Mouse (Mus musculus) right cerebral cortex, postnatal 25 days (tissue): ENCODE data around the gene Tedc2.
A peak's percentile ranks its signal among the peaks of the same experiment; 100 is the strongest.

Source experiments
- DNase-seq: peaks from one replicate; pipeline ENCODE4 v3.0.0; 2022

The Tedc2 gene

DNA sequence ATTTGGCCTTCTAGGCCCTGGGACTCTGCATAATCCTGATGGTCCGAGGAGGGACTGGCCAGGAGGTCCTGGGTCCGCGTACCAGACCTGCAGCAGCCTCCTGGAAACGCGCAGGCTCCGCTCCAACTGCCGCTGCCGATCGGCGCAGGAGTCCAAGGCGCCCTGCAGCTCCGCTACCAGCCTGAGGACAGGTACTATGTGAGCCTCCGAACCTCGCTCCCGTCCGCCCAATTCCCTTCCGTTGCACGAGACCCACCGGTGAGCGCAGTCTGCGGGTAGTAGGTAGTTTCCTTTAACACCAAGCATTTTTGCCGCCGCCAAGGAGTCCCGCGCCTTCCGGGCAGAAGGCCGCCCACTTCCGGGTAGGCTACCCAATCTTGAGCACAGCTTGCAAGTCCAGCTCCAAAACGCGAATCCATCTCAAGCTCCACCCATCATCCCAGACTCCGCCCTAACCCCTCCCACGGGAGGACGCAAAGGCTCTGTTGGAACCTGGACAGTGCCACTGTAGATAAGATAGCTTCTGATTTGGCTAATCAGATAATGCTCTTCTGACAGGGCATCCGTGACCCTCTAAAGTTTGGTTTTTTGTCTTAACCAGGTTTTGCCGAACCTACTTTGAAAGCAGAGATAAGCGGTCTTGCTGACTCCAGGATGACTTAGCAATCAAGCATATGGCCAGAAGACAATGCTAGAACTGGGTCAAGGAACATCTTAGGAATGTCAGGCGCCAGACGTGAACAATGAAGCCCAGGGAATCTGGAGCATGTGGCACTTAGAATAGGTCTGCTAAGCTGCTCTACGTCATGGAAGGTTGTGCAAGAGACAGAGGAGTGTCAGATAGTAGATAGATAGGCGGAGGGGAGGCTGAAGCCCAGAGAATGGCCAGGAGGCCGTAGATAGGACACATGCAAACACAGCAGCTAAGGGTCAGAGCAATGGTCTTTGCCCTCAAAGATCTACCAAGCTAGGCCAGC is at the start of gene Tedc2:
Tedc2 (minus strand) TSS at position 417 of the 977 bp plus-strand sequence.
- peak; percentile 91 for DNase-seq

DNA sequence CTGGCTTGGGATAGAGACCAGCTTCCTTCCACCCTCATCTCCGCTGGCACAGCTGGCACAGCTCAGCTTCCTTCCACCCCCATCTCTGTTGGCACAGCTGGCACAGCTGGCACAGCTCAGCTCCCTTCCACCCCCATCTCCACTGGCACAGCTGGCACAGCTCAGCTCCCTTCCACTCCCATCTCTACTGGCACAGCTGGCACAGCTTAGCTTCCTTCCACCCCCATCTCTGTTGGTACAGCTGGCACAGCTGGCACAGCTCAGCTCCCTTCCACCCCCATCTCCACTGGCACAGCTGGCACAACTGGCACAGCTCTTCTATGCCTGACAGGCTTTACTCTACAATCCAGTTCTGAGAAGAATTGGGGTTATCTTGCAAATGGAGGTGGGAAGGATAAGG is 46.5 kb upstream of the Tedc2 start:
- no peak for DNase-seq

DNA sequence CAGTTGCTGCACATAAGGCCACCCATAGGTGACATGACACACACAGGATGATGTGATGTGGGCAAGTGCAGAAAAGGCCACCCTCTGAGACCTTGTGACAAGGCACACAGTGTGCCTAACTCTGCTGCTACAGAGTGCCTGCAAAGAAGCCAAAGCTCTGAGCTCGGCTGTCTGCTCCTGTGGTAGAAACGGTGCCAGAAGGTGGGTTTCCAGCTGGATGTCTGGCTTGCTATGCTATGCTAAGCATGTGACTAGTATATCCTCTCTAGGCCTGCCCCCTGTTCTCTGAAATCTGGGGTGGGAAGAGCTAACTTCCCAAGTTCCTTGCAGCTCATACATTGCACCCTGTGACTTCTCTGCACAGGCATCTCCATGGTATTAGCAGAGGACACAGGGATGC is 44.1 kb upstream of the Tedc2 start:
- DNase-seq, result no peak

DNA sequence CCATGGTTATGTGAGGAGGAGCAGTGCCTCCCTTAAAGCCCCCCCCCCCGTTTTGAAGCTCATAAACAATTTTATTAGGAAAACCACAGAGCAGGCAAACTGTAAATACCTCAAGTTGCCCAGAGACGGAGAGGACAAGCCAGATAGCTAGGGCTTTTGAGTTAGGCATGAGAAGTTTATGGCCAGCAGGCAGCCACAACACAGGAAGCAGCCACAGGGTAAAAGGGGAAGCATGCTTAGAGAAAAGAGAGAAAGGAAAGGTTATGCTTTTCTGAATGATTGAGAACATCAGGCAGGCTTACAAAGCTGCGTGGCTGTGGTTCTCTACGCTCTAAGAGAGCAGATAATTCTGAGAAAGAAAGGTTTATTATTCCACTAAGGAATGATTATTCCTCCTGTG is 39.9 kb upstream of the Tedc2 start:
- DNase-seq, result no peak

DNA sequence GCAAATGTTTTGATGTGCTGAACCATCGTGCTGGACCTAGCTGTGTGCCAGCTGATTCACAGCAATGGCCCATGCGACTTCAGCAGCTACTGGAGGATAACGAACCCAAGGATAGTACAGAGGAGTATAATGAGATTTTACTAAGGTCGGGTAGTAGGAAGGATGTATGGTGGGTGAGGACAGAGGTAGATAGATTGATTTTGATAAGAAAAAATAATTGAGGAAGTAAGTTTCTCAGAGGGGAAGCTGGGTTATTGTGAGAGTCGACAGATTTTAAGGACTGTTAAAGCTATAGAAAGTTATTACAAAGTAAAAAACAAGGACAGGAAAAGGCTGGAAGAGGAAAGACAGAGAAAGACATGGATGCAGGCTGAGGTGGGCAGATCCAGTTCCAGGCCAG is 39.1 kb upstream of the Tedc2 start:
- no peak for DNase-seq

DNA sequence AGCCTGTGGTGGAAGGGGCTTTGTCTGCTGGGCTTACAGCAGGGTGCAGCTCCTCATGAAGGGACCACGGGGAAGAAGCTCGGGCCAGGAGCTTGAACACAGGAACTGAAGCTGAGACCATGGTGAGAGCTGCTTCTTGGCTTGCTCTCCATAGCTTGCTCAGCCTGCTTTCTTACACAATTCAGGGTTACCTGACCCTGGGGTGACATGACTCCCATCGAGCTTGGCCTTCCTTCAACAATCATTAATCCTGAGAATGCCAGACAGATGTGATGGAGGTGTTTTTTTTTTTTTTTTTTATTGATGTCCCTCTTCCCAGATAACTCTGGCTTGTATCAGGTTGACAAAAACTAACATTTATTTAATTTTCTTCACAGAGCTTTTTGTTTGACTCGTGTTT is 38.3 kb upstream of the Tedc2 start:
- DNase-seq, result no peak

DNA sequence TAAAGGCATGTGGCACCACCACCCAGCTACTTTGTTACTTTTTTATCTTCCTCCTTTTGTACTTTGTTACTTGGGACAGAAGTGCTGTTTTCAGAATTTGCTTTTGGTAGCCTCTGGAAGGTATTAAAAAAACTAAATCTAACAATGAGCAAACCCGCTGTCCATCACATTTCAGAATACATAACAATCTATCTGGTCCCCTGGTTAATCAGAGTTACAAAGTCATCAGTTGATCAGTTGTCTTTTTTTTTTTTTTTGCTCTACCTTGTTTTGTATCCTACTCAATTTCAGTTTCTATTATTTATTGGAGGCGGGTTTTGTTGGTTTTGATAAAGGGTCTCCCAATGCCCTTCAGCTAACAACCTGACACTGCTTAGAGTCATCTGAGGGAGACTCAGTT is 31.7 kb upstream of the Tedc2 start:
- DNase-seq, result no peak

DNA sequence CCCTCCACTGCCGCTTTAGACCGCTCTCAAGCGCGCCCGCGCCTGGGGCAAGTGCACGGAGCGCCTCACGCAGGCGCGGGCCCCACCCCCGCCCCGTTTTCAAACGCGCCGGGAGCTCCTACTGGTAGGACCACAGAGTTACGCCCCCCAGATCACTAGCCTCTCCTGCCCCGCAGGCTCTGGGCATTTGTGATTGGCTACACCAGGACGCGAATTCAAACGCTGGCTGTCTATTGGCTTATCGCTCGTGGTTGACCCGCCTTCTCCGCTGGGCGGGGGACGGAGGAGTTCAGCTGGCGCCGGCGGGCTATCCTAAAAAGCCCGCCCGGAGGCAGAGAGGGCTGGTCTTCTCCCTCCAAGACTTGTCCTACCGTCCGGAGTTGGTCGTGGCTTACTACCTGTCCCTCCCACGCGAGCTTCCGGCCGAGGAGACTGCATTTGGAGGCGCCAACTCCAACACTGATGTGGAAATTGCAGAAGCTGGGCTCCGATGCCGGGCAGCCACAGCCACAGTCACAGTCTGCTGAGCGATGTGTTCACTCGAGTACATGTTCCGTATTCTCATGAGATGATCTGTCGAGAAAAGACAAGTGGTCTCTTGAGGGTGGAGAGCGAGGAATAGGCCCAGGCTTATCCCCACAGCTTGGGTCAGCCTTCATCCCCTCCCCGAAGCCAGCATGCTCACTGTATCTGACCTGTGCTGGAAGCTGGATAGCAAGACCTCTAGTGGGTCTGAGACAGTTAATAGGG is 30.8 kb upstream of the Tedc2 start, which contains the start of gene Ccnf:
Ccnf (minus strand) TSS at position 165 of the 750 bp plus-strand sequence.
- DNase-seq, result peak; percentile 97

DNA sequence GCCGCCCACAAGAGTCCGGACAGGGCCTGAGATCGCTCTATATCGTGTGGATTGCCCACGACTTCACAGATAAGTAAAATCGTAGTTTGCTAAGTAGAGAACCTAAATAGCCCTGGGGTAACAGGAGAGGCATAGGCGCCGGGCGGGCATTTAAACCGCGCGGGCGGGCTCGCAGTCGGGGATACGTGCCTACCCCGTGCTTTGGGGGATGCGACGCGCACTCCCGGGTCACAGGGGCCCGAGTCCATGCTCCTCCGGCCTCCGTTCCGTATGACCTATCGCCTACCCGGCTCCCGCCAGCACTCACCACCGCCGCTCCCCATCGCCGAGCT is 30.3 kb upstream of the Tedc2 start:
- no peak for DNase-seq

DNA sequence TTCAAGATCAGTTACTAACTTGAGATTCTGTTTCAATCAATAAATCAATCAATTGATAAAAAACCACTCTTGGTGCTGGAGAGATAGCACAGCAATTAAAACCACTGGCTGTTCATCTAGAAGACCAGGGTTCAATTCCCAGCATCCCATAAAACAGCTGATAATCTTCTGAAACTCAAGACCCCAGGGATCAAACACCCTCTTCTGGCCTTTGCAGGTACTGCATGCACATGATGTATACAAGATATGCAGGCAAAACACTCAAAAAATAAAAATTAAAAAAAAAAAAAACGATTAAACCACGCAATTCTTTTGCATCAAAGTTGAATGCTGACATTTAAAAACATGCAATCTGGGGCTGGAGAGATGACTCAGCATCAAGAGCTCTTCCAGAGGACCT is 28.0 kb upstream of the Tedc2 start:
- DNase-seq, result no peak

DNA sequence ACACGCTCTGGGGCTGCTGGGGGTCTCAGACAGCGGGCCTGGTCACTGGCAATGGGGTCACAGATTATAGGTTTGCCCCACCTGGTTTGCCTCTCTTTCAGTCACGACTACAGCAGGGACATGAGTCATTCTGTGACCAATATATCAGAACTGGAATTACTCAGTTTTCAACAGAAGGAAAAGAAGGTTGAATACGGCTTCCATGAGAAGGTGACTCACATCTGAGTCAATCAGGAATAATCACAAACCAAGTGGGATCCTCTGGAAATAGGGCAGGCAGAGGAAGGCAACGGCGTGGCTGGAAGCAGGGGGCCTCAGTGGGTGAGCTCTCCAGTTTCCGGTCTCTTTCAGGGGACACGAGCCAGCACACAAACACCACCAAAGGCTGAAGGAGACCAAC is 23.4 kb upstream of the Tedc2 start:
- peak; percentile 37 for DNase-seq

DNA sequence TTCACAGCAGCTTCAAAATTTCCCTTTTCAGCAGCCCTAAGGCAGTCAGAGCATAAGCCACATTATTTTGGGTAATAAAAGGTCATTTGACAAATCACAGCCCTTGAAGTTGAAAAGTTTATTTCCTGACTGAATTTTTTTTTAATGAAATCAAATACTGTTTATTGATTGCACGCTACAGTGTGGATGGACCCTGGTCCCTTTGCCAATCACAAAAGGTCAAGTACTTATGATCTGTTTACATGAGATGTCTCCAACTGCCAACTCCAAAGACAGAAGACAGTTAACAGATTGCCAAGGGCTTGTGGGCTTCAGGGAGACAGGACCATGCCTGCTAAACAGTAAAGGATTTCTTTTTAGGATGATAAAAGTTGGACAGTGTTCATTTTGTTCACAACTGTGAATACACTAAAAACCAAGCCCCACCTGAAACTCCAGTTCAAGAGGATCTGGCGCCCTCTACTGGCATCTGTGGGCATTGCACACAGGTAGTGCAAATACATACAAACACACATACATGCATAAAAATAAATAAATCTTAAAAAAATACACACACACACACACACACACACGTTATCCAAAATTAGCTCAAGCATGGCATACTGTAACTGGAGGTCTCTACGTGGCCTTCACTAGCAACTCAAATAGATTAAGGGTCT is 22.8 kb upstream of the Tedc2 start:
- no peak for DNase-seq

DNA sequence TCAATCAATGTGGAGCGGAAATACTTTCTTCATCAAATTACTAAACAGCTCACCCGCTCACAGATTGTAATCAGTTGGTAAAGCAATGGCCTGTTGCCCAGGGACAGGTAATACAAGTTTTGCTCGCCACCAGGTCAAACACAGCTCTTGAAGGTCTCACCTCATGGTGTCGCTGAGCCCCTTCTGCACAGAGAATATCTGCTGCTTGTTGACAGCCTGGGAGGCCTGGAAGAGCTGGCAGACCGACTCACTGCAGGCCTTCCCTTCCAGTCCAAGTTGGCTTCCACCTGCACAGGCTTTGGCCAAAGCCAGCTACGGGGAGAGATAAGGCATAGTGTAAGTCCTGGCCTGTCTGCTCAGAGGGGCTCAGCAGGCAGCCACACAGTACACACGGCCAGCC is 16.3 kb upstream of the Tedc2 start:
- no peak for DNase-seq

DNA sequence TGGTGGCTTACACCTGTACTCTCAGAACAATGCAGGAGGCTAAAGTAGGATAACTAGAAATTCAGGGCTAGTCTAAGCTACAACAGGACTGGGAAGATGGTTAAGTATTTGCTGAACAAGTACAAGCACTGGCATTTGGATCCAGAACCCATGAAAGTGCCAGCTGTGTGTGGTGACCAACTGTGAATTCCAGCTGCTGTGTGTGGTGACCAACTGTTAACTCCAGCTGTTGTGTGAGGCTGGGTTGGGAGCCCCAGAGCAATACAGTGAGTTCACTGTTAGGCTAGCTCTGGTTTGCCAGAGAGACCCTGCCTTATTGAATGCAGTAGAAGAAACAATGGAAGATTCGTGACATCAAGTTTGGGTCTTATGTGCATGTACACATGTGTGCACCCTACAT is 15.8 kb upstream of the Tedc2 start:
- no peak for DNase-seq

DNA sequence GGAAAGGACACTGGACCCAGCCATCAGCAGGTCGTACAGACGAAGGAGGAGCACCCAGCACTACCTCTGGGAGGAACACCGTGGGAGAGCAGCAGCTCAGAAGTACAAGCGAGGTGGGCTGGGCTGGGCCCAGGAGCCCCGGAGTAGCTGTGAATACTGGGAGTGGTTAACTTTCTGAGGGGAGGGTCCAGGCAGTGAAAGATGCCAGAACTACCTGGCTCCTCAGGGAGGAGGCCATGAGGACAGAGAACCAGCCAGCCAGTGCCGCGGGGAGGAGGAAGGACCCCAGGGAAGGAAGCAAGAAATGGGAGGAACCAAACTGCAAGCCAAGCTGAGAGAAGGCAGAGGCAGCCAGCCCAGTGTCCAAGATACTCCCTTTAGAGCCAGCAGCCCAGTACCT is 7.3 kb upstream of the Tedc2 start:
- DNase-seq, result no peak

DNA sequence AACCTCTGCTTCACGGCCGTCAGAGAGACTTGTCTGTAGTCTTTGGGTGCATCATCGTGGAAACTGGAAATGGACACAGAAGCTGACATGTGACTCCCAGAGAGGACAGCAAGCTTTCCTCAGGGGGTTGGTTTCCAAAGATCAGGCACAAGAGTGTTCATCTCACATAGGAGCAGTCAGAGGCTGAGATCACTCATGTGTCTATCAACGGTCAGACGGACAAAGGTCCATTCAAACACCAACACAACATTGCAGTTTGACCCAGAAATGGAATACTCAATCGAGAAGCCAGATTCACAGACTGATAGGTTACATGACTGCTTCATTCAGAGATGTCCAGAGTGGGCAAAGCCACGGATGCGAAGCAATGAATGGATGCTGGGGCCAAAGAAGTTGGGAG is 6.1 kb upstream of the Tedc2 start:
- DNase-seq, result no peak

DNA sequence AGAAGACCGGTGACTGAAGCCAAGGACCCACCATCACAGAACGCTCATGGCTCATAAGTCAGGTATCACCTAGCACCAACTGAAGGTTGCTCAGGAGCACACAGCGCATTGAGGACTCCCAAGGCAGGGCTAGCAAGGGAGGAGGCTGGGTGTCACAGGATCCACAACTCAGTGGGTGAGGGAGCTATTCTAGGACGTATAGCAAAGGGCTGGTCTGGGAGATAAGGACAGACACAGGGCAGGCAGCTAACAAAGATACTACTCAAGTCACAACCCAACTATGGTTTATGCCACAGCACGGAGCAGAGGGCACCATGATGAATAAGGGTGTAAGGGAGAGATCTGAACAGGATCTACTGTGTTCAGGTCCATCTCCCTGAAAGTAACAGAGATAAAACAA is 5.2 kb upstream of the Tedc2 start:
- no peak for DNase-seq

DNA sequence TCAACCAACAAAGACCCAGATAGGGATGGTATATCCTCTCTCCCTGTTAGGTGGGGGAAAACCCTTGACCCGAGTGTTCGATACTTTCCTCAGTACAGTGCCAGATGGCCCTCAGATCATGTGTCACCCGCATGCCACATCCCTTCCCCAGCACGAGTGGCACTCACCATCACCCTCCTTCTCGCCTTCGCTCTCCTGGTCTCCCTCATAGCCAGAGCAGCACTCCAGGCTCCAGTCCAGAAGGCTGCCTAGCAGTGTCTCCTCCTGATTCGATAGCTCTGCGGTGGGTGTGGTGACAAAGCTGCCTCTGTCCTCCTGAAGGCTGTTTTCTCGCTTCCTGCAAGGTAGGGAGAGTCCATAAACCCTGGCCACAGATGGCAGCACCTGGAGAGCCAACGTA is 4.1 kb upstream of the Tedc2 start:
- no peak for DNase-seq

DNA sequence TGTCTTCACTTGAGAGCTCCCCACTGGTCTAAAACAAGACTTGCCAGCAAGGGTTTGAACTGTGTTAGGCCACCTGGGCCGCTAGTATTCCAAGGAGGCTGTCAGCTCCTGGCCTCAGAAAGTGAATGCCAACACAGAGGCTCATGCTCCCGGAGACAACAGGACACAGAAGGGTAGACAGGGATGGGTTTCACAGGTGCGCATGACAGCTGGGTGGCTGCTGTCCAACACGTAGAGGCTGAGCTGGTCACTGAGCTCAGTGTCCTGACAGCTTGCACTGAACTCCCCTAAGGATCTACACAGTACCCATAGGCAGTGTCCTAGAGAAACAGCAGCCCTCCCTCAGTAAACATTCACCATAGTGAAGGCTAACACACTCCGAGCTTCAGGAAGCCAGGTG is 2.9 kb upstream of the Tedc2 start:
- no peak for DNase-seq

DNA sequence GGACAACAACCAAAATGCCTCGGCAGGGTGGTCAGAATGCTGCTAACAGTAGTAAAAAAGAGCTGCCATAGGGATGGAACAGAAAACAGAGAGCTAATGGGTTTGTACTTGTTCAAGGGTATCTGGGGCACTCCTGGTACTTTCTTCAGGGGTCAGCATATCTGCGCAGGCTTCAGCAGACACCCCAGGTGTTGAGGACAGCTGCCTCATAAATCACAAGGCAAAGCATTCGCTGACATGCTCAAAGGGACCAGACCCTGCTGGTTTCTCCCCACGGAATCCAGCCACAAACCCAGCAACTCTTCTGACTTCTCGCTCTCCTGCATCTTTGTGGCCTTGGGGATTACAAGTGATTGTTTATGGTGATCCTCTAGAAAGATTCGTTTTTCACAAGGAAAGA is 2.0 kb upstream of the Tedc2 start:
- DNase-seq, result no peak

DNA sequence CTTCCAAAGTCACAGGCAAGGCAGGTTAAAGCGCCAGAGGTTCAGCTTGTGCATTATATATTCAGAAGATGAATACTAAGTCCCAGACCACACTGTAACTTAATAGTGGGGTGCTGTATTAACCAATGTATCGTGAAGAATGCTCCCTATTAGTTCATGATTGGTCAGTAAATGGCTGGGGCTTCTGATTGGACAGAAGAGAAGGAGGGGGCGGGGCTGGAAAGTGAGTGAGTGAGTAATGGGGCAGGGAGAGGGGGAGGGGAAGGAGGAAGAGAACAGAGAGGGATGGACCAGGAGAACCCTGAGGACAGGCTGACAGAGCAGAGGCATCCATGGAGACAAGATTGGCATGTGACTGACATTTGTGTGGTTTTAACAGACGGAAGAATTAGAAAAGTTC is 3.8 kb downstream of the Tedc2 start:
- no peak for DNase-seq

DNA sequence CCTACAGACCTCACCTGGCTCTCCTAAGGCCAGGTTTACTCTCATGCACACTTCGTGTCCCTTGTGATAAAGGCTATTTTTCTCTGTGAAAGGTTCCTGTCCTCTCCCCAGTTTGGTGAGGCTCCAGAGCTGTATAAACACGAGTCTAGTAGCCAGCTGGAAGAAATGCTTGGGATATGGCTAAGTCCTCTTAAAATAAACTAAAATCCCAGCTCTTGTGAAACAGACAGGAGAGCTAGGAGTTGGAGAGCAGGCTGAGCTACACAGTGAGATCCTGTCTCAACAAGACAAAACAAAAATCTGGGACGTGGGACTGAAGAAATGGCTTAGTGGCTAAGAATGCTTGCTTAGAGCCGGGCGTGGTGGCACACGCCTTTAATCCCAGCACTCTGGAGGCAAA is 7.5 kb downstream of the Tedc2 start:
- no peak for DNase-seq

DNA sequence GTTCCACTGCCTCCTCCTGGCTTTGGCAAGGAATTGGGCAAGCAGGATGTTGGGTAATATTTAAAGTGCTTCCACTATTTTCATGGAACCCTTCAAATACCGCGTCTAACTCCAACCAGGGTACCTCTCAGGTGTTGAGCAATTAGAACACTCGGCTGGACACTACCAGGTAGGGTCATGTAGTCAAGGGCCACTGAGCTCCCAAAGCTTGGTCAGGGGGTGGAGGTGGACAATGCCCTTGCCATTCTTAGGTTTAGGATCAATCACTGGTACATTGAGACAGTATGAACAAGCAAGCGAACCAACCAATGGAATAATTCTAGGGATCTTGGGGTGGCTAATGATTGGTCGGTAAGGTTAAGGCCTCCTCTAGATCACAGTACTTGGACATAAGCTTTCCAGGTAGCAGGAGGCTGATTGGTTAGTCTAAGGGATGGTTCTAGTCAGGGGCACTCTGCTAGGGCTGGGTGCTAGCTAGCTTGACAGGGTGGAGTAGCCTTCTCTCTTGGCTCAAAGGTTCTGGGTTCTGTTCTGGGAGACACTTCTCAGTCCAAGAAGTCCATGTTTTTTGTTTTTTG is 8.1 kb downstream of the Tedc2 start:
- DNase-seq, result no peak
